Mouse (Mus musculus): ENCODE measurements at regions not wholly inside any gene's neighbourhood (a gene's known extent, or its start where the extent isn't known, plus 50 kb on each side); places are given as distances from the start of the nearest gene placed in this dataset.

DNA sequence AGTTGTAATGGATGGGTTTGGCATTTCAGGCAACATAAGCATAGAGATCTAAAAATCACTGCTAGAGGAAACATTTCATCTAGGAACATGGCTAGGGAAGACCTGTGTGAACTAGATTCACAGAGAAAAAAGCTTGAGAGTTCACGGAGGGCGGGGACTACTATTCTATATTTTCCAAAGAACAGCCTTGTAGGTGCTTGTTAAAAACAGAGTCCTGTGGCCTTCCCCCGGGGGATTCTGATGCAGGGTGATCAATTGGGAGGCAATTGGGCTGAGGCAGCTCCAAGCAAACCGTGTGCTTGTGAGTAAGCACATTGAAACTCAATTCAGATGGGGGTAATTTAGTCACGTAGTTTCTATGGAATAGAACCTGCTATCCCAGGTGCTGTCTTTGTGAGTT is 112.0 kb downstream of the Mterf1b start:
- Histone ChIP-seq H3K27ac (replicated peaks; ENCODE audit: low read depth, low read length) (no peak overlapping the region), H3K4me1 (ENCODE audit: control insufficient read depth, insufficient read depth, low read length) (no peaks in the 10 kb centered on the region), H3K9me3 (ENCODE audit: control insufficient read depth, low read length) (no peaks in the 10 kb centered on the region), H3K36me3 (ENCODE audit: control insufficient read depth, insufficient read depth, low read length) (no peaks in the 10 kb centered on the region), H3K4me3 (ENCODE audit: low read depth, low read length) (no peak overlapping the region), H3K27me3 (replicated peaks; ENCODE audit: control insufficient read depth, insufficient read depth, low read length) (no peaks in the 10 kb centered on the region), H3K9ac (ENCODE audit: low read depth, low read length) (no peak overlapping the region), H3K4me2 (ENCODE audit: low read depth, low read length) (no peak overlapping the region)
- no peak for ATAC-seq (ENCODE audit: low read depth)
- WGBS, result 51% methylated on average over 5 of the region's 5 CpGs
- DNase-seq (ENCODE audit: low spot score), result no peak

GRCm38 (mm10) chr5:4308514-4308913 is 116.3 kb downstream of the Mterf1b start:
- 85% methylated on average over 5 of the region's 5 CpGs for WGBS
- H3K9me3 ChIP-seq (ENCODE audit: control insufficient read depth, low read length), result no peaks in the 10 kb centered on the region
- H3K4me1 ChIP-seq (ENCODE audit: control insufficient read depth, insufficient read depth, low read length), result peaks cover 5% of the 10 kb centered on the region; the same call in 1 of the 2 replicates
- H3K27ac ChIP-seq (replicated peaks; ENCODE audit: low read depth, low read length), result no peak overlapping the region
- H3K36me3 ChIP-seq (ENCODE audit: control insufficient read depth, insufficient read depth, low read length), result no peaks in the 10 kb centered on the region
- no peak overlapping the region for H3K4me3 ChIP-seq (ENCODE audit: low read depth, low read length)
- H3K27me3 ChIP-seq (replicated peaks; ENCODE audit: control insufficient read depth, insufficient read depth, low read length), result no peaks in the 10 kb centered on the region
- H3K4me2 ChIP-seq (ENCODE audit: low read depth, low read length), result no peak overlapping the region
- DNase-seq (ENCODE audit: low spot score), result no peak
- no peak for ATAC-seq (ENCODE audit: low read depth)
- H3K9ac ChIP-seq (ENCODE audit: low read depth, low read length), result no peak overlapping the region

DNA sequence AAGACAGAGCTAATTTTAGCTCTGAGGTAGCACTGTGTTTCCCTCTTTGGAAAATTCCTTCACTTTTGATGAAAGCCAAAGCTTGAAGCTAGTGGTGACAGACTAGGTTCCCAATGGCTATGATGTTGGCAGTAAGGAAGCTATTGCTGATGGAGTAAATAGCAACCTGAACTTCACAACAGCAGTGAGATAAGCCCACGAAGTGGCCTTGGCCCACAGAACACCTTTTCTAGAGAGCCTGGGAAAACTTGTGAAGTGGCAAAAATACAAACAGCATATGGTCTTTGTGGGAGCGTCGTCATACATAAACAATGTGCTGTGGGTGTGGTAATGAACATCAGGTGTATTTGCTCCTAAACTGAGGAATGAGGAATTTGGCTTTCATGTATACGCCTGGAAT is 119.0 kb downstream of the Mterf1b start:
- peak overlapping the region; percentile 52; the same call in 1 of the 2 replicates for H3K27ac ChIP-seq (replicated peaks; ENCODE audit: low read depth, low read length)
- no peak overlapping the region for H3K9ac ChIP-seq (ENCODE audit: low read depth, low read length)
- WGBS, result 25% methylated on average over 4 of the region's 4 CpGs
- no peaks in the 10 kb centered on the region for H3K9me3 ChIP-seq (ENCODE audit: control insufficient read depth, low read length)
- H3K4me1 ChIP-seq (ENCODE audit: control insufficient read depth, insufficient read depth, low read length), result peaks cover 5% of the 10 kb centered on the region; the same call in 1 of the 2 replicates
- no peak for ATAC-seq (ENCODE audit: low read depth)
- DNase-seq (ENCODE audit: low spot score), result peak; percentile 5
- H3K27me3 ChIP-seq (replicated peaks; ENCODE audit: control insufficient read depth, insufficient read depth, low read length), result no peaks in the 10 kb centered on the region
- no peaks in the 10 kb centered on the region for H3K36me3 ChIP-seq (ENCODE audit: control insufficient read depth, insufficient read depth, low read length)
- no peak overlapping the region for H3K4me2 ChIP-seq (ENCODE audit: low read depth, low read length)
- H3K4me3 ChIP-seq (ENCODE audit: low read depth, low read length), result no peak overlapping the region

DNA sequence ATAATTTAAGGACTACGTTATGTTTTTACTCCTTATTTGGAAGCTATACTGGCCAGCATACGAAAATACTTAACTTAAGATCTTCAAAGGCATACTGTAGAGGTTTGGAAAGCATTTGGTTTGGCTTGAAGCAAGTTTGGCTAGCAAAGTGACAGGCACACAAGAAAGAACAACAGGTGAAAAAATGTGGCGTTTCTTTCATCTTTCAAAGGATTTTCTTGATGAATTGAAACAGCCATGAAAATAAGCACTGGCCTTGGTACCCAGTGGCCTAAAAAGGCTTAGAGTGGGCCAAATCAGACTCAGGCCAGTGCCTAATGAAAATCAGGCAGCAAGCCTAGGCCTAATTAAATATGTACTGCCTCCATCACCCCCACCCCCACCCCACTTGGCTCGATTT is 119.4 kb downstream of the Mterf1b start:
- Histone ChIP-seq H3K9ac (ENCODE audit: low read depth, low read length) (no peak overlapping the region), H3K36me3 (ENCODE audit: control insufficient read depth, insufficient read depth, low read length) (no peaks in the 10 kb centered on the region), H3K27me3 (replicated peaks; ENCODE audit: control insufficient read depth, insufficient read depth, low read length) (no peaks in the 10 kb centered on the region), H3K4me1 (ENCODE audit: control insufficient read depth, insufficient read depth, low read length) (peaks cover 5% of the 10 kb centered on the region; the same call in 1 of the 2 replicates), H3K9me3 (ENCODE audit: control insufficient read depth, low read length) (no peaks in the 10 kb centered on the region), H3K27ac (replicated peaks; ENCODE audit: low read depth, low read length) (no peak overlapping the region), H3K4me3 (ENCODE audit: low read depth, low read length) (no peak overlapping the region), H3K4me2 (ENCODE audit: low read depth, low read length) (no peak overlapping the region)
- peak; percentile 72 for DNase-seq (ENCODE audit: low spot score)
- ATAC-seq (ENCODE audit: low read depth), result no peak
- WGBS, result 24% methylated on average over 4 of the region's 4 CpGs

GRCm38 (mm10) chr5:4312675-4313074 is 120.5 kb downstream of the Mterf1b start:
- ATAC-seq (ENCODE audit: low read depth), result no peak
- no peak overlapping the region for H3K4me3 ChIP-seq (ENCODE audit: low read depth, low read length)
- 61% methylated on average over 14 of the region's 14 CpGs for WGBS
- H3K27ac ChIP-seq (replicated peaks; ENCODE audit: low read depth, low read length), result no peak overlapping the region
- peak; percentile 36 for DNase-seq (ENCODE audit: low spot score)
- H3K27me3 ChIP-seq (replicated peaks; ENCODE audit: control insufficient read depth, insufficient read depth, low read length), result no peaks in the 10 kb centered on the region
- H3K4me1 ChIP-seq (ENCODE audit: control insufficient read depth, insufficient read depth, low read length), result peaks cover 5% of the 10 kb centered on the region; the same call in 1 of the 2 replicates
- H3K9ac ChIP-seq (ENCODE audit: low read depth, low read length), result no peak overlapping the region
- no peak overlapping the region for H3K4me2 ChIP-seq (ENCODE audit: low read depth, low read length)
- H3K9me3 ChIP-seq (ENCODE audit: control insufficient read depth, low read length), result no peaks in the 10 kb centered on the region
- H3K36me3 ChIP-seq (ENCODE audit: control insufficient read depth, insufficient read depth, low read length), result no peaks in the 10 kb centered on the region

- Histone ChIP-seq H3K27ac (replicated peaks; ENCODE audit: low read depth, low read length) (no peak overlapping the region), H3K4me2 (ENCODE audit: low read depth, low read length) (no peak overlapping the region), H3K9ac (ENCODE audit: low read depth, low read length) (no peak overlapping the region), H3K27me3 (replicated peaks; ENCODE audit: control insufficient read depth, insufficient read depth, low read length) (no peaks in the 10 kb centered on the region), H3K4me3 (ENCODE audit: low read depth, low read length) (no peak overlapping the region), H3K36me3 (ENCODE audit: control insufficient read depth, insufficient read depth, low read length) (no peaks in the 10 kb centered on the region), H3K9me3 (ENCODE audit: control insufficient read depth, low read length) (no peaks in the 10 kb centered on the region), H3K4me1 (ENCODE audit: control insufficient read depth, insufficient read depth, low read length) (peaks cover 9% of the 10 kb centered on the region)
- no peak for DNase-seq (ENCODE audit: low spot score)
- no peak for ATAC-seq (ENCODE audit: low read depth)
- 78% methylated on average over 8 of the region's 8 CpGs for WGBS
These were observed 130.6 kb downstream of the Mterf1b start for GRCm38 (mm10) chr5:4322634-4323386.

DNA sequence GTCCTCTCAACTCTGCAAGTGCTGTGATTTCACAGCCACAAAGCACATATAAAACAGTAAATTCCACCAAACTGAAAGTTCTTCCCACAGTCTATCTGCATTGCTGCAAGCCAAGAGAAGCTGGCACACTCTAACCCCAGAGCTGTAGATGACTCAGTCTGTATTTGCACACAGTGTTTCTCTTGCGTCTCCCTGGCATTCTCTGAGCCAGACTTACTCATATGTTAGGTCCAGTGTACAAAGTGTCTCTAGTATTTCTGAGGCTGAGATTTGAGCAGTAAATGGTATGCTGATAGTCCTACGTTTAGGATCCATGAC is 131.2 kb downstream of the Mterf1b start:
- Histone ChIP-seq H3K4me2 (ENCODE audit: low read depth, low read length) (no peak overlapping the region), H3K9me3 (ENCODE audit: control insufficient read depth, low read length) (no peaks in the 10 kb centered on the region), H3K27ac (replicated peaks; ENCODE audit: low read depth, low read length) (no peak overlapping the region), H3K4me3 (ENCODE audit: low read depth, low read length) (no peak overlapping the region), H3K36me3 (ENCODE audit: control insufficient read depth, insufficient read depth, low read length) (no peaks in the 10 kb centered on the region), H3K9ac (ENCODE audit: low read depth, low read length) (no peak overlapping the region), H3K4me1 (ENCODE audit: control insufficient read depth, insufficient read depth, low read length) (peaks cover 9% of the 10 kb centered on the region), H3K27me3 (replicated peaks; ENCODE audit: control insufficient read depth, insufficient read depth, low read length) (no peaks in the 10 kb centered on the region)
- DNase-seq (ENCODE audit: low spot score) (no peak), ATAC-seq (ENCODE audit: low read depth) (no peak)
- 77% methylated on average over 2 of the region's 2 CpGs for WGBS

- peak; percentile 83 for DNase-seq (ENCODE audit: low spot score)
- Histone ChIP-seq H3K9me3 (ENCODE audit: control insufficient read depth, low read length) (no peaks in the 10 kb centered on the region), H3K27ac (replicated peaks; ENCODE audit: low read depth, low read length) (no peak overlapping the region), H3K4me2 (ENCODE audit: low read depth, low read length) (no peak overlapping the region), H3K4me3 (ENCODE audit: low read depth, low read length) (no peak overlapping the region), H3K27me3 (replicated peaks; ENCODE audit: control insufficient read depth, insufficient read depth, low read length) (no peaks in the 10 kb centered on the region), H3K4me1 (ENCODE audit: control insufficient read depth, insufficient read depth, low read length) (peaks cover 9% of the 10 kb centered on the region), H3K9ac (ENCODE audit: low read depth, low read length) (no peak overlapping the region), H3K36me3 (ENCODE audit: control insufficient read depth, insufficient read depth, low read length) (no peaks in the 10 kb centered on the region)
- ATAC-seq (ENCODE audit: low read depth), result peak; percentile 68; the same call in 1 of the 2 replicates
- 15% methylated on average over 3 of the region's 3 CpGs for WGBS
These were observed 133.6 kb downstream of the Mterf1b start for GRCm38 (mm10) chr5:4325813-4326212.

DNA sequence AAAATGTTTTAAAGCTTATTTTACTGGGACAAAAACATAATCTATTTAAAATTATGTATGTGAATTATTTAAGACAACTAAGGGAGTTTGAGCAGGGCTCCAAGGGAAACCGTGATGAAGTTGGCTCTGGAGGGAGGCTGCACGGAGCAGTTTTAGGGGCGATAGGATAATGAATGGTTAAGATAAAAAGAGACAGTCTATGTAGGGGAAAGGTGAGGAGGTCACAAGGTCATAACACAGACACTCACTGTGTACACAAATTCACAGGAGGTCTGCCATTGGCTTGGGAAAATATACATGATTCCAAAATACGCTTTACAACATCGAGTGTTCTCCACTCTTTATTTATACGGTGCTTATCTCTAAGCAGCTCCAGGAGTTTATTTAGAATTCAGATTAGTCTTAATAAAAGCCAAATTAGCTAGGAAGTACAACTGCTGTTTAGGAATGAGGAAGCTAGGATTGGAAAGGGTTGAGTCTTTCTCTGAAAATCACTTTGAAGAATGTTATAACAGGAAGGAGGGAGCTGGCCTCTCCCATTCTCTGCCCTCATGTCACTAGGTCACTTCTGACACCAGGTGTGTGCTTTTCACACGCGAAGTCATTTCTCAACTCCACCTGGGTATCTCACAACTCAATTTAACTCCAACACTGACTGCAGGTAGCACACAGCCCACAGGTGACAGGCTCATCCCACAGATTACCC is 134.3 kb downstream of the Mterf1b start:
- DNase-seq (ENCODE audit: low spot score) (no peak), ATAC-seq (ENCODE audit: low read depth) (no peak)
- no peaks in the 10 kb centered on the region for H3K36me3 ChIP-seq (ENCODE audit: control insufficient read depth, insufficient read depth, low read length)
- no peak overlapping the region for H3K4me3 ChIP-seq (ENCODE audit: low read depth, low read length)
- H3K4me2 ChIP-seq (ENCODE audit: low read depth, low read length), result no peak overlapping the region
- H3K9ac ChIP-seq (ENCODE audit: low read depth, low read length), result no peak overlapping the region
- no peaks in the 10 kb centered on the region for H3K27me3 ChIP-seq (replicated peaks; ENCODE audit: control insufficient read depth, insufficient read depth, low read length)
- 32% methylated on average over 8 of the region's 8 CpGs for WGBS
- H3K27ac ChIP-seq (replicated peaks; ENCODE audit: low read depth, low read length), result no peak overlapping the region
- H3K4me1 ChIP-seq (ENCODE audit: control insufficient read depth, insufficient read depth, low read length), result peaks cover 9% of the 10 kb centered on the region
- no peaks in the 10 kb centered on the region for H3K9me3 ChIP-seq (ENCODE audit: control insufficient read depth, low read length)

Data from embryonic facial prominence, embryonic 14.5 days (tissue).